Comparison of ENCODE assay signal across 26 mouse cellular contexts in genomic region chr1:106869986-106870385, GRCm38 (mm10). TPM values are rescaled to one million over a fixed set of nuclear protein-coding genes. Genes with fewer than 3 reads are reported as not detected.
DNase-seq lines count a peak whose midpoint lies in the region; ATAC-seq and TF ChIP-seq lines count a peak whose summit lies in the region.
"Had no signal": no experiment of that assay in that cellular context is flagged by ENCODE, and none has a peak within 500 bp of the region (broad histone marks: within the 10 kb centered on the region; RNA-seq: fewer than 3 reads in every experiment).

No protein-coding gene starts in this region.

- no peak overlapping the region for H3K4me2 ChIP-seq in embryonic facial prominence, embryonic 14.5 days (ENCODE audit: low read depth, low read length)
- no peak overlapping the region for H3K4me2 ChIP-seq in limb, embryonic 14.5 days (replicated peaks; ENCODE audit: low read depth, low read length, severe bottlenecking)
- no peak overlapping the region for H3K4me2 ChIP-seq in forebrain, embryonic 16.5 days (ENCODE audit: low read length)
- H3K4me2 ChIP-seq: embryonic facial prominence, embryonic 13.5 days; heart, embryonic 13.5 days; hindbrain, embryonic 12.5 days; neural tube, embryonic 12.5 days had no signal

- H3K9ac ChIP-seq in embryonic facial prominence, embryonic 14.5 days (ENCODE audit: low read depth, low read length), result no peak overlapping the region
- no peak overlapping the region for H3K9ac ChIP-seq in limb, embryonic 14.5 days (ENCODE audit: low read depth, low read length, severe bottlenecking)
- no peak overlapping the region for H3K9ac ChIP-seq in forebrain, embryonic 16.5 days (replicated peaks; ENCODE audit: low read depth, low read length)
- H3K9ac ChIP-seq: embryonic facial prominence, embryonic 13.5 days; forebrain, postnatal 0 days; heart, embryonic 13.5 days; hindbrain, embryonic 12.5 days; neural tube, embryonic 12.5 days had no signal

- peak; percentile 48 for DNase-seq in embryonic facial prominence, embryonic 14.5 days (ENCODE audit: low spot score)
- DNase-seq in embryonic facial prominence, embryonic 10.5 days (ENCODE audit: low spot score), result no peak
- DNase-seq in limb, embryonic 14.5 days (ENCODE audit: low spot score), result peak; percentile 7
- DNase-seq in limb, embryonic 10.5 days (ENCODE audit: low spot score), result no peak
- peak; percentile 66 for DNase-seq in NIH3T3 (ENCODE audit: low read depth)
- DNase-seq in fibroblast of lung, adult 2 months (ENCODE audit: low read depth), result peak; percentile 73
- DNase-seq: adrenal gland, postnatal 14 days; cerebellum, adult 9-11 months; forebrain, postnatal 0 days; kidney, adult 2 months; kidney, postnatal 10 days; left cerebral cortex, postnatal 4 days; lung, postnatal 36 days; midbrain, embryonic 14.5 days; right cerebral cortex, postnatal 25 days had no signal

- H3K27me3 ChIP-seq in embryonic facial prominence, embryonic 14.5 days (replicated peaks; ENCODE audit: control insufficient read depth, insufficient read depth, low read length), result no peaks in the 10 kb centered on the region
- no peaks in the 10 kb centered on the region for H3K27me3 ChIP-seq in embryonic facial prominence, embryonic 10.5 days (replicated peaks; ENCODE audit: low read depth, poor library complexity, severe bottlenecking)
- H3K27me3 ChIP-seq in limb, embryonic 14.5 days (ENCODE audit: control insufficient read depth, insufficient read depth, low read length), result no peaks in the 10 kb centered on the region
- H3K27me3 ChIP-seq in limb, embryonic 10.5 days (ENCODE audit: low read depth, poor library complexity, severe bottlenecking), result no peaks in the 10 kb centered on the region
- H3K27me3 ChIP-seq in forebrain, embryonic 16.5 days (replicated peaks; ENCODE audit: control insufficient read depth, insufficient read depth, low read length), result no peaks in the 10 kb centered on the region
- H3K27me3 ChIP-seq: embryonic facial prominence, embryonic 13.5 days; heart, embryonic 13.5 days; hindbrain, embryonic 12.5 days; megakaryocyte, embryonic 14.5 days; neural tube, embryonic 12.5 days had no signal

- peaks cover 5% of the 10 kb centered on the region for H3K4me1 ChIP-seq in embryonic facial prominence, embryonic 14.5 days (ENCODE audit: control insufficient read depth, insufficient read depth, low read length)
- H3K4me1 ChIP-seq in embryonic facial prominence, embryonic 10.5 days, result no peaks in the 10 kb centered on the region
- 0 out of 2 replicates have a peak, but pooled peaks cover 6% of the 10 kb centered on the region for H3K4me1 ChIP-seq in limb, embryonic 14.5 days (ENCODE audit: control insufficient read depth, insufficient read depth, low read length)
- no peaks in the 10 kb centered on the region for H3K4me1 ChIP-seq in limb, embryonic 10.5 days
- no peaks in the 10 kb centered on the region for H3K4me1 ChIP-seq in forebrain, embryonic 16.5 days (replicated peaks; ENCODE audit: control insufficient read depth, insufficient read depth, low read length)
- H3K4me1 ChIP-seq: forebrain, embryonic 10.5 days; hindbrain, embryonic 12.5 days; neural tube, embryonic 12.5 days had no signal

- no peak overlapping the region for H3K4me3 ChIP-seq in embryonic facial prominence, embryonic 14.5 days (ENCODE audit: low read depth, low read length)
- H3K4me3 ChIP-seq in embryonic facial prominence, embryonic 10.5 days, result no peak overlapping the region
- no peak overlapping the region for H3K4me3 ChIP-seq in limb, embryonic 14.5 days (replicated peaks; ENCODE audit: low read length)
- no peak overlapping the region for H3K4me3 ChIP-seq in limb, embryonic 10.5 days
- no peak overlapping the region for H3K4me3 ChIP-seq in forebrain, embryonic 16.5 days (replicated peaks; ENCODE audit: low read length)
- H3K4me3 ChIP-seq: embryonic facial prominence, embryonic 13.5 days; forebrain, embryonic 10.5 days; heart, embryonic 13.5 days; hindbrain, embryonic 12.5 days; megakaryocyte, embryonic 14.5 days; neural tube, embryonic 12.5 days had no signal

- no peak overlapping the region for H3K27ac ChIP-seq in embryonic facial prominence, embryonic 14.5 days (replicated peaks; ENCODE audit: low read depth, low read length)
- H3K27ac ChIP-seq in embryonic facial prominence, embryonic 10.5 days (replicated peaks), result no peak overlapping the region
- H3K27ac ChIP-seq in limb, embryonic 14.5 days (replicated peaks; ENCODE audit: low read depth, low read length), result 0 out of 2 replicates have a peak overlapping the region, but pooled peaks have one; percentile 13
- no peak overlapping the region for H3K27ac ChIP-seq in limb, embryonic 10.5 days
- H3K27ac ChIP-seq in forebrain, embryonic 16.5 days (ENCODE audit: low read length), result no peak overlapping the region
- H3K27ac ChIP-seq: embryonic facial prominence, embryonic 13.5 days; forebrain, embryonic 10.5 days; heart, embryonic 13.5 days; hindbrain, embryonic 12.5 days; neural tube, embryonic 12.5 days had no signal

- no peaks in the 10 kb centered on the region for H3K36me3 ChIP-seq in embryonic facial prominence, embryonic 14.5 days (ENCODE audit: control insufficient read depth, insufficient read depth, low read length)
- H3K36me3 ChIP-seq in embryonic facial prominence, embryonic 10.5 days (replicated peaks), result no peaks in the 10 kb centered on the region
- H3K36me3 ChIP-seq in limb, embryonic 14.5 days (ENCODE audit: control insufficient read depth, insufficient read depth, low read length), result no peaks in the 10 kb centered on the region
- no peaks in the 10 kb centered on the region for H3K36me3 ChIP-seq in limb, embryonic 10.5 days
- no peaks in the 10 kb centered on the region for H3K36me3 ChIP-seq in forebrain, embryonic 16.5 days (ENCODE audit: control insufficient read depth, insufficient read depth)
- H3K36me3 ChIP-seq: embryonic facial prominence, embryonic 13.5 days; forebrain, embryonic 10.5 days; heart, embryonic 13.5 days; hindbrain, embryonic 12.5 days; neural tube, embryonic 12.5 days had no signal

- H3K9me3 ChIP-seq in embryonic facial prominence, embryonic 14.5 days (ENCODE audit: control insufficient read depth, low read length), result no peaks in the 10 kb centered on the region
- no peaks in the 10 kb centered on the region for H3K9me3 ChIP-seq in embryonic facial prominence, embryonic 10.5 days
- no peaks in the 10 kb centered on the region for H3K9me3 ChIP-seq in limb, embryonic 14.5 days (ENCODE audit: control insufficient read depth, low read length)
- no peaks in the 10 kb centered on the region for H3K9me3 ChIP-seq in limb, embryonic 10.5 days (replicated peaks)
- H3K9me3 ChIP-seq in forebrain, embryonic 16.5 days (ENCODE audit: control insufficient read depth, low read length), result no peaks in the 10 kb centered on the region
- H3K9me3 ChIP-seq: embryonic facial prominence, embryonic 13.5 days; forebrain, embryonic 10.5 days; heart, embryonic 13.5 days; hindbrain, embryonic 12.5 days; megakaryocyte, embryonic 14.5 days; neural tube, embryonic 12.5 days had no signal

- TF ChIP-seq POLR2A in limb, embryonic 14.5 days (IDR thresholded peaks at IDR 0.05; ENCODE audit: borderline replicate concordance, extremely low read depth, insufficient read depth, insufficient read length), result no peak

- no peak for ATAC-seq in embryonic facial prominence, embryonic 14.5 days (ENCODE audit: low read depth)
- no peak for ATAC-seq in limb, embryonic 14.5 days (ENCODE audit: low FRiP score, low read depth)
- no peak for ATAC-seq in forebrain, embryonic 16.5 days
- ATAC-seq: forebrain, postnatal 0 days had no signal

RNA-seq across cellular contexts. Expression of gene Serpinb5, which starts 9.0 kb away (rescaled TPM):
- polyA plus RNA-seq in embryonic facial prominence, embryonic 14.5 days (2014; fragmentation: Nextera tagmentation; extraction: Ambion mirVana), result 21.5 and 33.9 TPM in 2 replicates
- not detected in 2 replicates for polyA plus RNA-seq in embryonic facial prominence, embryonic 10.5 days (2016; fragmentation: Nextera tagmentation; extraction: Ambion mirVana)
- 1.2 and 2.7 TPM in 2 replicates for polyA plus RNA-seq in limb, embryonic 14.5 days (2012; rRNA removed)
- 8.9 and 16.1 TPM in 2 replicates for polyA plus RNA-seq in limb, embryonic 14.5 days (2014; fragmentation: Nextera tagmentation; extraction: Ambion mirVana)
- 0.13 TPM in 1 of 2 replicates, not detected in the other for polyA plus RNA-seq in limb, embryonic 10.5 days (2016; fragmentation: Nextera tagmentation; extraction: Ambion mirVana)
- not detected in 2 replicates for polyA plus RNA-seq in forebrain, embryonic 16.5 days (2015; fragmentation: Nextera tagmentation; extraction: Ambion mirVana)
- polyA plus RNA-seq: forebrain, embryonic 10.5 days; heart, embryonic 13.5 days; kidney, adult 2 months; liver, adult 2 months; liver, embryonic 16.5 days; midbrain, embryonic 14.5 days; neural tube, embryonic 12.5 days; spleen, adult 2 months; testis, adult 2 months had no signal

Comparison
In these comparisons a context has a peak if more than half of its experiments do, and no peak if none do; other contexts are left out.
1. DNase-seq: peak in embryonic facial prominence, embryonic 14.5 days (single experiment), limb, embryonic 14.5 days (single experiment), NIH3T3 (single experiment) and fibroblast of lung, adult 2 months (single experiment); none in embryonic facial prominence, embryonic 10.5 days (single experiment) and limb, embryonic 10.5 days (single experiment).